Mouse (Mus musculus) cerebellum, adult 8-10 months (tissue): ENCODE data around the gene Rpp25l.

Experiments
- DNase-seq: peaks from one replicate; pipeline ENCODE4 v3.0.0; 2022

Rpp25l gene

DNA sequence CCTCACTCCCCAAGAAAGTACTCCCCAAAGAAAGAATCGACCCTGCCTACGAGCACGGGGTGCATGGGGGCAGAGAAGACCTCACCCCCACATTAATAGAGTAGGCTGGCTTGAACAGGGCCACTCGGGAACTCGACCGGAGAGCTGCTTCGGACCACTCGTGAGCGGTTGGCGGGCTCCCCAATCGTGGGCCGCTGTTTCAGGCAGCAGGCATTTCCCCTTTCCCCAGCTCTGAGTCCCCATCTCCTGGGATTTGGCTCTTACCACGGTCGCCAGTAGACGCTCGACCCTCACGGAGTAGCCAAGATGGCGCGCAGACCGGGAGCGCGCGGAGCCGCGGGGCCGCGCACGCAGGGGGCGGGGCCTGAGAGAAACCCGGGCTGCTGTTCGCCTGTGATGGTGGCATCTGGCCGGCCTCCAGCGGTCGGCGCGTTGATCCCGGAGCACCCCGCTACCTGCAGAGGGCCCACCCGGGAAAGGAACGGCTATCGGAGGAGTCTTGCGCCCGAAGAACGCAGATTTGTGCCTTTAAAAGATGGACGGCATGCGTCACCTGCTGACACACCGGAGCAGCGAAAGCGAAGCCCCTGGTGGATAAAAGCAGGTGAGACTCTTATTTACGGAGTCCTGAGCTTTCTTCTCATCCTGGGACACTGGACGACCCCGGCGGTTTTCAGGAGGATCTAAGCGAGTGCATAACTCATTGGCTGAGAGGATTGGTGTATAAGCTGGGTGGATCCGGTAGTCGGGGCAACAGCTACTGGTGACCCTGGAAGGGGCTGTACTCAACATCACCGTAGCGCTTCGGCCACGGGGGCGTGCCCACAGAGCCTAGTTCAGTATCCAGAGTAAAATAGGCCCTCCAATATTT lies at the start of gene Rpp25l:
Rpp25l (minus strand) TSS at position 338 of the 871 bp plus-strand sequence.
- peak; percentile 88 for DNase-seq

- peak; percentile 40 for DNase-seq
Measured at GRCm38 (mm10) chr4:41762688-41763114, 49.4 kb upstream of the Rpp25l start.

- DNase-seq, result peak; percentile 28
Measured at GRCm38 (mm10) chr4:41762099-41762687, 48.9 kb upstream of the Rpp25l start.

- no peak for DNase-seq
Measured at GRCm38 (mm10) chr4:41761680-41762079, 48.3 kb upstream of the Rpp25l start.

GRCm38 (mm10) chr4:41760911-41761310 lies 47.6 kb upstream of the Rpp25l start:
- no peak for DNase-seq

- peak; percentile 92 for DNase-seq
Measured at GRCm38 (mm10) chr4:41760288-41760721, 47.0 kb upstream of the Rpp25l start.

DNA sequence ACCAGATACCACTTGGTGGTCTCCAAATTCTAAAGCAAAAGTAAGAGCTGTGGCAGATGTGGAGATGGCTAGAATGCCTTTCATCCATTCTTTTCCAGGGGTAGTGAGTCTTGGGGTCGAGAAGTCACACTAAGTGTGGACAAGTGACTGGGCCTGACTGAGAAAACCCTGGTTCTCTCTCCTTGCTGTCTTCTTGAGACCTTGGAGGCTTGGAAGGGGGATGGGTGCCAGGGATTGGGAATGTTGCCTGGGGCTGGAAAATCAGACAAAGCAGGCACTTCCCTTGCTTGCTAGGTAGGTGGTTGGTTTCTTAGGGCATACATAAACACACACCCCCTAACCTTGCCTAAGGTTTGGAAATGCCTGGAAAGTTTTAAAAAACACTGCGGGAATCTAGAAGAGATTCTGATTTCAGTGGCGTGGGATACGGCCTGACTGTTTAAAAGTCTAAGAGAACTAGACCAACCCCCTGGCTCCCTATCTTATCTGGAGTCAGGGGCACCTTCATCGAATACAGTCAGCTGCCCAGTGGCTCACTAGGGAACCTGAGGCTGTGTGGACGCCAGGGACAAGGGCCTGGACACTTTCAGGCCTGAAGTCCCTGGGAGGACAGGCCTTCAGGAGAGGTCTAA lies 46.4 kb upstream of the Rpp25l start:
- DNase-seq, result no peak

DNA sequence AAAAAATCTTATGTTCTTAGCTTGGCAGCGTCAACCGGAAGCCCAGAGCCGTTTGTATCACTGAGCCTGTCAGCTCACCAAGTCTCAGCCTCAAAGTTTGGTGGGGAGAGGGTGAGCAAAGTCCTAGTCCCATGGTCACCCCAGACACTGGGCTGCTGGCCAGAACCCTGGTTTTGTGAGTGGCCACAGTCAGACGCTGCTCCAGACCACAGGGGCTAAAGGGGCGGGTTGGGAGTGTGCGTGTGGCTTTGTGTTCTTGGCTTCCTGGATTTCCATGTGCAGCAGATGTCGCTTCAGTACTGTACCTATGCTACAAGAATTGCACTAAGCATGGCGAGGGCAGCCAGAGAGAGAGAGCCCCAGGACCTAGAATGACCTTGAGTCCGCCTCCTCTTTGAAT lies 45.9 kb upstream of the Rpp25l start:
- peak; percentile 32 for DNase-seq

- peak; percentile 18 for DNase-seq
Measured at GRCm38 (mm10) chr4:41758701-41759100, 45.4 kb upstream of the Rpp25l start.

- peak; percentile 18 for DNase-seq
Measured at GRCm38 (mm10) chr4:41758021-41758420, 44.7 kb upstream of the Rpp25l start.

- peak; percentile 28 for DNase-seq
Measured at GRCm38 (mm10) chr4:41757321-41757720, 44.0 kb upstream of the Rpp25l start.

- DNase-seq, result no peak
Measured at GRCm38 (mm10) chr4:41756440-41756839, 43.1 kb upstream of the Rpp25l start.

DNA sequence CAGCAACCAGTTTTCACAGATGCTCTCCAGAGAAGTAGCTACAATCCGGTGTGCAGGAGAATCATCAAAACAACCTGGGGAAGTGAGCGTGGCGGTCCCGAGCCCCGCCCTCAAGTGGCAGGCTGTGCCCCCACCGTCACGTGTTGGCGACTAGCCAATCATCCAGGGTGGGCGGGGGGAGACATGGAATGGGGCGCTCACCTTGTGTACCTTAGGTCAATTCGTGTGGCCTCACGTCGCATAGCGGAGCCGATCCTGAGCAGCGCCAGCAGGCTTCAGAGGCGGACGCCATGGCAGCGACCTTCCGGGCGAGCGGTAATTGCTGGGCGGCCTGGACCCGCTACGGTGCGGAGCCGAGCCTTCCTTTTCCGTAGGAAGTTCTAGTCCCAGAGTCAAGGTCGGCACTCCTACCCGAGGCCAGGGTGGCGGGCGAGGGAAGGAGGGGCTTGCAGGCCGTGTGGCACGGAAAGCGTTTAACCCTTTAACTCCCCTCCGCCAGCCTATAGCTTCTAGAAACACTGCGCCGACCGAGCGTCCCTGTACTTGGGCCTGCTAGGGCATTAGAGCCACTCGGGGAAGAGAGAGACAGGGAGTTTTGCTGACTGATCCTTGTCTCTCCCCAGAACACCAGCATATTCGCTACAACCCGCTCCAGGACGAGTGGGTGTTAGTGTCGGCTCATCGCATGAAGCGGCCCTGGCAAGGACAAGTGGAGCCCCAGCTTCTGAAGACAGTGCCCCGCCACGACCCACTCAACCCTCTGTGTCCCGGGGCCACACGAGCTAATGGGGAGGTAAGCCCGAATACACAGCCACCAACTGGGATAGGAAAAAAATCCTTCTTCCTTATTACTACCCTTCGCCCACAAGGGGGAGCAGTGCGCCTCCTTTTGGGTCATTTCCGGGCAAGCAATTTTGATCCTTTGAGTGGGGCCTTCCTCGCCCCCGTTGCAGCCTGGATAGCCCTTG lies 42.3 kb upstream of the Rpp25l start, which contains the start of gene Sigmar1:
Sigmar1 (minus strand) TSS at position 820 of the 968 bp plus-strand sequence.
- peak; percentile 92 for DNase-seq

- DNase-seq, result no peak
Measured at GRCm38 (mm10) chr4:41754797-41755337, 41.5 kb upstream of the Rpp25l start, which contains the start of gene Galt. Galt (plus strand) TSS chr4:41755228.

DNA sequence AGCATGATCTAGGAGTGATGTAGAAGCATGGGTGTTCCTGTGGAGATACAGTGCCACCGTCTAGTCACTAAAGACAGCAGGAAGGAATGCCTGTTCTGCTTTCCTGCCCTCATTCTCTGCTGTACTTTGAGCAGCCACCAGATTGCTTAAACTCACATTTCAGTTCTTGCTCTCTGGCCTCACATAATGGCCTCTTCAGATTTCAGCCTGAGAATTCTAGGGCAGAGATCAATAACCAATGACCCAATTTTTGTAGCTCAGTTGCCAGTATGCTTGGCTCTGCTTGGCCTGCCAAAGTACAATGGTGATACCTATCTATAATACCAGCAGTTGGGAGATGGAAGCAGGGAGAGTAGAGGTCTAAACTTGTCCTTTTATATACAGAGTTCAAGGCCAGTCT lies 31.7 kb upstream of the Rpp25l start:
- DNase-seq, result no peak

- no peak for DNase-seq
Measured at GRCm38 (mm10) chr4:41744131-41744530, 30.8 kb upstream of the Rpp25l start.

DNA sequence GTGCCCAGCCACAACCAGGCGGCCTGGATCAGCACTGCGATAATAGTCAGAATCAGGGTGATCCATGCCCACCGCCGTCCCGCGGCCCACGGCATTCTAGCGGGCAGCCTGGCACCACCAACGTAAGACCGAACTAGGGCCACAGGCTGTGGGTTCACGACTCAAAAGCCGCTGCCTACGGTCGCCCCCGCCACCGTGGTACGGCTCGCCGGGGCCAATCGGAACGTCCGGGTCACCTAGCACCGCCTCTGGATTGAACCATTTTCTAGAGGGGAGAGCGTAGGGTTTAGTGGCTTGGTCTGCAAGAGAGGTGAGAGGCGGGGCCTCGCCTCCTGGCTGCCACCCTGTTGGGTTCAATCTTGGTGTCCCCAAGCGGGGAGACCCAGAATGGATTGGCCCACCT lies 27.8 kb upstream of the Rpp25l start:
- peak; percentile 94 for DNase-seq

DNA sequence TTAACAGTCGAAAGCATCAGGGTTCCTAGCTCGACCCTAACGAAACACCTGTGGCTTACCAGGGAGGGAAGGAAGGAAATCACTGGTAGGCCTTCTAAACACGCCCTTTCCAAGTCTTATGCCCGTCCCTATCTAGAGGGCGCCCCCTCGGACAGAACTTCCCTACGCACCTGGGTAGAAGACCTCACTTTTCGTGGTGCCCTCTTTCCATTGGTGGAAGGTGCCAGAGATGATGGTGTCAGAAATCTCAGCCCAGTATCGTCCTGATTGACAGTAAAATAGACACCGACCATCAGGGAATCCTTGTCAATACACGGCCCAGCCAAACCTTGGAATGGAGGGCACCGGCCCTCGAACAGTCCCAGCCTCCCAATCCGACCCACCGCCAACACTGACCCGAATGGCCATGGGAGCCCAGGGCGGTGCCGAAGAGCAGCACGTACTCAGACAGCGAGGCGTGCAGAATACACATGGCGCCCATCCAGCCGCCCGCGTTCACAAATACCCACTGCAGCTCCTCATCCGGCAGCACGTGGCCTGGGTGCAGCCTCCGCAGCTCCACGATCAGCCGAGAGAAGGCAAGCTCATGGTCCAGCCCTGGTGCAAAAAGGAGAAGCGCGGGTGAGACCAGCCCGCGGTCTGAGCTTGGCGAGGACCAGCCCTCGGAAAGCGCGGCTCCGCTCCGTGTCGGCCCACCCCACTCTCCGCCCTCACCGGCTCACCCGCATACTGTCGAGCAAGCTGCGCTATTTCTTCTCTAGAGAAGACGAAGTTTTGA lies 27.2 kb upstream of the Rpp25l start:
- peak; percentile 60 for DNase-seq

GRCm38 (mm10) chr4:41739260-41739659 lies 25.9 kb upstream of the Rpp25l start:
- no peak for DNase-seq

DNA sequence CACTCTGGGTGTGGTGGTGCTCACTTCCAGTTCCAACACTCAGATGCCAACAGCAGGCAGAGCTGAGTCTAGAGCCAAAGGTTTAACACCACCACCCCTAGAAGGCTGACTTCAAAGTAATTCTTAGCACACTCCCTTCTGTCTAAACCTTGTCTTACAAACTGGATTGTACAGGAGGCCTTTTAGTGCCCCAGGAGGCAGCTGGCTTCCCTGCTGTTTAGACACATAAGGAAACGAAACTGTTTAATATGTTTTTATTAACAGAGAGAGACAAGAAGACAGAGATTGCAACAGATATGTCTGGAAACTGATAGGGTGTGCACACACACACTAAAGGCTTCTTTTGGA lies 24.9 kb upstream of the Rpp25l start:
- no peak for DNase-seq

GRCm38 (mm10) chr4:41737602-41738255 lies 24.4 kb upstream of the Rpp25l start:
- DNase-seq, result peak; percentile 63
